Mouse (Mus musculus) 416B (cell line): ENCODE measurements around the gene Foxred2.
A peak's percentile ranks its signal among the peaks of the same experiment; 100 is the strongest.

Experiments
- DNase-seq: peaks from one replicate; pipeline ENCODE4 v3.0.0; 2011; ENCODE audit warnings: low read depth

Gene Foxred2

GRCm38 (mm10) chr15:77956404-77956901 is at the start of gene Foxred2:
Gene Foxred2, minus strand, starts transcription at chr15:77956722.
- DNase-seq = peak; percentile 87

DNA sequence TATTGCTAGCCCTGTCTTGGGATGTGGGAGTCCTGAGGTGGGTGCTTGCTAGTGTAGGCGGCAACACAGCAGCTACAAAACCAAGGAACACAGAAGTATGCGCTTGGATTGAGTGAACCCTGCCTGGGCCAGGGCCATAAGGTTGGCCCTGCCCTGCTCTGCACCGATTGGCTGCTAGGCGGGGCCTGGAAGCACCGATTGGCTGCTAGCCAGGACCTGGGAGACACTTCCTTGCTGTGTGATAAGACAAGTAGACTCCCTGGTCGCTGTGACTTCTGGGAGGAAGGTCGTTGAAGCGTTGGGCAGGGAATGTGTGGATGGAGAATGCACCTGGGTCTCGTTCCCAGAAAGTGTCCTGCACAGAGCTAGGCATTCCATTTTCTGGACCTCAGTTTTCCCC is 47.4 kb upstream of the Foxred2 start:
- peak; percentile 48 for DNase-seq

GRCm38 (mm10) chr15:78001400-78001799 is 44.9 kb upstream of the Foxred2 start:
- DNase-seq = no peak

DNA sequence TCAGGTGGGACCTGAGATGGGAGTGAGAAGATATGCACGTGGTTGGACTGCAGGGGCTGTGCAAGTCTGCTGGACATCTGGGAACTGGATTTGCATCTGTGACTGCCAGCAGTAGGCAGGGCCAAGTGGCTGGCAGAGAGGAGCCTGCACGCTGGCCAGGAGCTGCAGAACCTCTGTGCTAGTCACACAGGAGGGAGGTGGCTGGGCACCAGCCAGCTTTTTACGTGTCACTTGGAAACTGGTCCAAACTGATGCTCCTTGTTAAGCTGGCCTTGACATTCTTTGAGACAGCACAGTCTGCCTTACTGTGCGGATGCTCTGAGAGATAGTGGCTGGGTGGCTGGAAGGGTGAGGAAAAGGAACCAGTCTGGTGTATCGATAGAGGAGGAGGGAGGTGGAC is 32.0 kb upstream of the Foxred2 start:
- no peak for DNase-seq

DNA sequence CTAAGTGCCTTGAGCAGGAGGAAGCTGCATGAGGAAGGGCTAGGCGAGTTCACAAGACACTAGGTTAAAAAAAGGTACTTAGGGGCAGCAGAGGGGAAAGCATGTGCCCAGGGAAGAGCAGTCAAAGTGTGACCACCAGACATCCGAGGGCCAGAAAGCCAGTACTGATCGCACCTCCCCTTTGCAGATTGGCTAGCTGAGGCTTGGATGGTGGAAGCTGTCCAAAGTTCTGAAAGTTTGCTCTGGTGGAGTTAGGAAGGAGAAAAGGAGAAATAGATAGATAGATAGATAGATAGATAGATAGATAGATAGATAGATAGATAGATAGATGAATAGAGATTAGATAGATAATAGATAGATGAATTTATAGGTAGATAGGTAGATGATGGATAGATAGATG is 26.9 kb upstream of the Foxred2 start:
- DNase-seq = peak; percentile 21

DNA sequence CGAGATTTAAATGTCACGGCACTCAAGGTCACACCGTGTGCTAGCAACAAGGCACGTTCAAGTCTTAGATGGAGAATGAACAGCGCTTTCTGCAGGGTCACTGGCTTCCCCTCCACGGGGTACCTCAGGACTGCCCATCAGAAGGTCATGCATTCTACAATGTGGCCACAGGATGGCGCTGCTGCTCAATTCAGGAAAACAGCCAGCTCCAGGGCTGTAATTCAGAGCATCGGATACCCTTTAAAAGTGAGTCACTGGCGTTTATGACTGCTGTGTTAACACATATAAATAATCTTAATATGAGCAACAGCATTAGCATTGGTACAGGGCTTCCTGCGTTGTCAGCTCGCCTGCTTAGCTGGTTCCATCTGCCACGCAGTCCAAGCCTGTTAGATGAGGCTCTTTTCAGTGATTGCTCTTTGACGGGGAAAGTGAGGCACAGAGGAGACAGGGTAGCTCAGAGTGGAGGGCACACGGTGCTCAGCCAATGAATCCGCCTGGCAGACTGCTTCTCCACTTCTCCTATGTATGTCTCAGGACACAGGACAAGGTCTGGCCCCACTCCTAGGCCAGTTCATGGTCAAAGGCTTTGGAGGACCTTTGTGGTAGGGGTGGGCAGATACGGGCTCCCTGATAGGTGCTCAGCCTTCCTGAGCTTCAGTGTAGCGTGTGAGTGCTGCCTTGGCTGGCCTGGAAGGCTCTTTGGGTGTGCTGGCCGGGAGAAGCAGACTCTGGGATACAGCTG is 25.8 kb upstream of the Foxred2 start:
- DNase-seq = peak; percentile 70

GRCm38 (mm10) chr15:77981181-77981680 is 24.7 kb upstream of the Foxred2 start:
- DNase-seq = no peak

DNA sequence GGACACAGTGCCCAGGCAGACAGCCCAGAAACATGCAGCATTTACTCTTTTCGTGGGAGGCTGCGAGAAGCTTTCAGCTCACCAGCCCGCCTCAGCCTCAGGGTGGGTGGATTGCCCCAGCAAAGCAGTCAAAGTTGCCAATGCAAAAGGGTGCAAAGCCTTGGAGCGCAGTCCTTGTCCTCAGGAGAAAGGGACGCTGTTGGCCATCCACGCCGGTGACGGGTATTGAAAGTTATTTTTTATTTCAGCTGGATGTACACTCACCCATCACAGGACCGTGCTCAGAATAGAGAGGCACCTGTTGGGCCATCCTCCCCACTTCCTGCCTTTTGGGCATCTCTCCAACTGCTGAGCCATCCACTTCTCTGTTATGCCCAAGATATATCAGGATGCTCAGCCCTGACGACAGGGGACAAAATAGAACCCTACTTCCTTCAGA is 22.9 kb upstream of the Foxred2 start:
- no peak for DNase-seq

- no peak for DNase-seq
Measured at GRCm38 (mm10) chr15:77977663-77978062, 21.1 kb upstream of the Foxred2 start.

DNA sequence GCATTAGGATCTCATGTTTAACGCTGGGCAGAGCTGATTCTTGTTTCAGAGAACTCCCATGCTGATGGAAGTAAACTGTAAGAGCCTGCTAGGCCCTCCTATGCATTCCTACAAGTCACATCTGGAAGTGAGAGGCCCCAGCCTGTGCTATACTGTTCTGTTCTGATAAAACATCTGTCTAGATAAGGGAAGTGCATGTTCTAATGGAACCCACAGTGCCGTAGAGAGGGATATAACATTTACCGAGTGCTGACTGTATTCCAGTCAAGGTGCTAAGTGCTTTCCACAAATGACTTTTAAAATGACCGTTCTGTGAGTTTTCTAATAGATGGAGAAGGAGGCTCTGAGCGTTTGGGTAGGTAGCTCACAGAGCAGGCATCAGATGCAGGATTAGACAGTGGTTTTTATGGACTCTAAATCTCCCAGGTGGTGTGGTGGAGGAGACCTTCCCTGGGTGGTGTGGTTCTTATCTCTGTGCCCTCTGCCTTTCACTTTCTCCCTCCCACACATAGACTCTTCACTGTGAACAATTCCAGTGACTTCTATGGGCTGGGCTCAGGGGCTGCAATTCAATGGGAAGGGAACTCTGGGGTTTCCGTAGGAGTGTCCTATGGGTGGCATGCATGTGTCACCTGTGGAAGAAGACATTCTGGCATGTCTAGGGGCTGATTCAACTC is 17.8 kb upstream of the Foxred2 start:
- no peak for DNase-seq

DNA sequence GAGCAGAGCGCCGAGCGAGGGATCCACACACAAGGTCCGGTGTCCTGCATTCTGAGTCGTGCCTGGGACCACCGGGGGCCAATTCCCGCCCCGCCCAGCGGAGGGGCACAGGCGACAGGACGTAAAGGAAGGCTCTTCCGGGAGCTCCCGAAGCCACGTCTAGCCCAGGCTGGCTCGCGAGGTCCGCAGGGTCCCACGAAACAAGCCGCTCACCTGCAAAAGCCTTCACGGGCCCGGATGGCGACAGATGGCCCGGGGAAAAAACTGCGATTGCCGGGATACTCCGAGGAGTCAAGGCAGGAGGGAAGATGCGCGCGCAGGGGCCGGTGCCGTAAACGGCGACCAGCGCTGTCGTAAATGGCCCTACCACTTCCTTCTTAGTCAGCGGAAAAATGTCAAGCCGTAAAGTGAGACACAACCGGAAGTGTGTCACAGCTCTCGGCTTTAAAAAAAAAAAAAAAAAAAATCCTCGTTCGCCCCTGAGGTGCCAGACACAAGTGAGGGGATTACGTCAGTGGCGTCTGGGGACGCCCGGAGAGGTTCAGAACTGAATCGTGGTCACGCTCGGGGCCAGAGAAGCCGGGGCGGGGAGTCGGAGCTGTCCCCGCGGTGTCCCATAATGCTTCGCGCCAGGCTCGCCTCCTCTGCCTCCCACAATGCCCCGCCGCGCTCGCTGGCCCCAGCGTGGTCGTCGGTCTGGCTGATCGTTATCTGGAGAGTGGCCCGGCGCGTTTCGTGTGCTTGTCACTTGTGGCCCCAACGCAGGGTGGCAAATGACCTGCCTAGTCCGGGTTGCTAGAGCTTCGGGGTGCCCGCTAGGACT is 14.2 kb upstream of the Foxred2 start, which contains the start of gene Eif3d:
Eif3d (minus strand) TSS at position 344 of the 823 bp plus-strand sequence.
- DNase-seq = peak; percentile 98

- DNase-seq = no peak
Measured at GRCm38 (mm10) chr15:77969940-77970469, 13.5 kb upstream of the Foxred2 start.

- no peak for DNase-seq
Measured at GRCm38 (mm10) chr15:77965117-77965528, 8.6 kb upstream of the Foxred2 start.

DNA sequence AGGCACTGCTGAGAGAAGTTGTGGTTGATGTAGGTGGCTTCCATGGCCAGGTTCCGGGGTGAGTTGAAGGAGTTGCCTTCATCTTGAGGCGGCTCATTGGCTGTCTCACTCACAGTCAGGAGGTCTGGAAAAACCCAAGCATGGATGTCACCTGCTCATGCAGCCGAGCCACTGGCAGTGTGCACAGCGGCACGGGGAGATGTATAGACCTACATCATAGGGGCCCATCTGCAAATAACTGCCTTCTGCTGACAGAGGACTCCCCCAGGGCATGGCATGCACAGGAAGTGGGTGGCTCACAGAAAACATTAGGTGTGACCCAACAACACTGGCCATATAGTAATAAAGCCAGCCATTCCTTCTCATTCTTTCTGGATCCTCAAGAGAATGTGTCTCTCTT is 5.9 kb upstream of the Foxred2 start:
- no peak for DNase-seq

DNA sequence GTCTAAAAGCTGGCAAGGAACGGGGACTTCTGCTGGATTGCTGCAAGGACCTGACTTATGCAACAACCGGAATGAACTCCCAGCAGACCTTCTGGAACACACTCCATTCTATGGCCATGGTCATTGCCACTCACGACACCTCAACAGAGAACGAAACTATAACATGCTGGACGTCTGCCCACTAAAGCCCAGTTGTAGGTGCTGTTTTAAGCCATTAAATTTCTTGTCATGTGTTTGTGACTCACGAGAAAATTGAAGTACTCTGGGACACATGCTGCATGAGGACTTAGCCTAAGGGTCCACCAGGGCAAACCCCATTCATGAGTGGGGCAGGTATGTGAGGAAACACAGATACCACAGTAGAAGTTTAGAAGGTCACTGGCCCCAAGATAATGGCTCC is 4.2 kb upstream of the Foxred2 start:
- DNase-seq = no peak

DNA sequence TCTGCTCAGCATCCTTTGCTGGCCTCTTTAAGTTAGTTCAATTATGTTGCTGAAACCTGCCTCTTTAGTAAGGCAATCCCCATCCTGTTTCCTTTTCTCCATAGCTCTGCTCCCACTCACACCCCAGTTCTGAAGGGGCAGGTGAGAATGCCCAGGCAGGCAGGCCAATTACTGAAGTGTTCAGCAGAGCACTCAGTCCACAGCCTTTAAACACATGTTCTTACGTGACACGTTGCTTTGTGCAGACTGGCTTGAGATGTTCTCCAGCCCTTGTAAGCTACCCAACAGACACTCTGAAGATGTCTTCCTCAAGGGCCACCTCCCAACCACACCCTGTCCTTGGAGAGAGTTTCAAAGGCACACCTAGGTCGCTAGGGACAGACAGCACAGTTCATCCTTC is 1.5 kb upstream of the Foxred2 start:
- DNase-seq = no peak

- DNase-seq = no peak
Measured at GRCm38 (mm10) chr15:77957625-77958024, 1.1 kb upstream of the Foxred2 start.

GRCm38 (mm10) chr15:77955440-77956403 is 800 bp downstream of the Foxred2 start:
- DNase-seq = no peak

DNA sequence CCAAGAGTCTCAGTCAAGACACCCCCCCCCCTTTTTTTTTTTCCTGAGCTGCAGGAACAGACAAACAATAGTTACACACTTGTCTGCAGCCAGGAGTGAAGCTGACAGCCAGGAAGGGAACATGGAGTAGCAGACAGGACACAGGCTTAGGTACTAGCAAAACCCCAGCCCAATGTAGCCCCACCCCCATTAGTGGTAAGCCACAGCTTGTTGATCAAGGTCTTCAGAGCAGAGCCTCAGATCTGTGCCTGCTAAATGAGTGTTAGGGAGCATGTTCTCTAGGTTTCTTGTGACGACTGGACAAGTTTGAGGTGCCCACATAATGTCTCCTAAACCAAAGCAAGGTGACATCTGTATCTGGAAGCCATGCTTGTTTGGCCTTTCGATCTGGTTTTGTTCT is 2.2 kb downstream of the Foxred2 start:
- DNase-seq = peak; percentile 45

DNA sequence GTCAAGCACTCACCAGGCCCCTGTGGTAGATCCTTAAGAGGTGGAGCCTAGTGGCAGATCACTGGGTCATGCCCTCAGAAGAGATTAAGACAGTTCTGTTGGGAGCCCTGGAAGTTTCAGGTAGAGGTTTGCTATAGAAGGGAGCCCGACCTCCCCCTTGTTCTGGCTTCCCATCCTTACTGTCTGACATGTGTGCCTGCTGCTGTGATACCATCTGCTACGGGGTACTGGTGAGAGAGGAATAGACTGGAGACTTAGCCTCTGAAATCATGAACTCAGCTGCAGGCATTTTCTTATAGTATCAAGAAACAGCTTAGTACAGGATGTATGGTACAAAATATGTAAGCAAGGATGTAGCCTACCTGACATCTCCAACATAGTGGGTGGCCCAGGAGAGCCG is 3.6 kb downstream of the Foxred2 start:
- DNase-seq = no peak

DNA sequence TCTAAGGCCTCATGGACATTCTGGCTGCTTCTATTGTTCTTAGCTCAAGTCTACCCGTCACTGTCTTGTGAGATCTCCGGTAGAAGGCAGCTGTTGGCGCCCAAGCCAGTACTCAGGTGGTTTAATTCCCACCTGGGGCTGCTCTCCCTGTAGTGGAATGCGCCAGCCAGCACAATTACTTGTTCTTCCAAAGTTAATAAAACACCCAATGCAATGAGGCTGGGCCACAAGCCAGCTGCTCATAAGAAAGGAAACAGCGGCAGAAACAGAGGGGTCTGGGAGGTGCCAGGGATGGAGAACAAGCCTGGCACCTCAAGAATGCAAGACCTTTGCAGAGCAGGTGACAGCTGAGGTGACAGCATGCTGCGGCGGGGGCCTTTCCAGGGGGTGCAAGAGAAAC is 7.5 kb downstream of the Foxred2 start:
- DNase-seq = no peak
